Mouse (Mus musculus): ENCODE measurements around the gene Ndufaf2. TPM values are rescaled to one million over a fixed set of nuclear protein-coding genes. Genes with fewer than 3 reads are reported as not detected.
A peak's percentile ranks its signal among the peaks of the same experiment; 100 is the strongest.

The Ndufaf2 gene
- total RNA-seq, 2 experiments from 2014 or later, result 12.1 to 15.9 TPM

DNA sequence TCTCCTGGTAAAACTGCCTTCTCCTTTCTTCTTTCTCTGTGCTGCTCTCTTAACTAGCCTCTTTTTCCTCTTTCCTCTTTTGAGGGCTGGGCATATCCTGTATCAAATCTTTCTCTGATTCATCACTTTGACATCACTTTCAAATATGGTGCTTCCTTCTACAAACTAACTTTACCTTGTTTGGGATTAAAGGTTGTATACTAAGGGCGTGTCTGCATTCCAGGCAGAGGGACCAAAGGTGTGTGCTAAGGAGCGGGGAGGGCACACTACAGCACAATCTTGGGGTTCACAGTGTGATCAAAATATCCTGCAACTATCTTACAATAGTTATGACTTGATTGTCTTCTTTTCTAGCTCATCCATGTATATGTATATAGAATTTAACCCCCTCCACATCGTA is 112.4 kb downstream of the Ndufaf2 start:
- intact Hi-C loops (cut with DNase I; ENCODE audit: low total_unique reads), result loop anchor here (10.0 kb wide), 3 partner anchors 109 to 581 kb away; partner anchors contain the start of genes Ercc8 and Ndufaf2
- DNase-seq, result no peak

DNA sequence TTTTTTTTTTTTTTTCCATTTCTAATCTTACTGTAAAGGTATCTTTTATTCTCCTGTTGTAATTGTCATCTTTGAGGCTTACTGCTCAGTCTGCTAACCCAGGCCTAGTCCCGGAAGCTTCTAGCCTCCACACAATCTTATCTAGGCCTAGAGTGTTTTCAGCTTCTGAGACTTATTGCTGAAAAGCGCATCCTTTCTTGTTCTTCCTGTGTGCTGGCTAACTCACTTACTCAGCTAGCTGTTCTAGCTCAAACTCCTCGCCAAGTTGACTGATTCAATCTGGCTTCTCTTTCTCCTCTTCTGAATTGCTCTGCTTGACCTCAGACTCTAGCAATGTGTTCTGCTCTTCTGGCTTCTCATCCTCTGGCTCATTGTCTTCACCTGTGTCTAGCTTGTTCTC is 112.8 kb downstream of the Ndufaf2 start:
- DNase-seq, result no peak
- intact Hi-C loops (cut with DNase I; ENCODE audit: low total_unique reads), result loop anchor here (10.0 kb wide), 3 partner anchors 109 to 581 kb away; partner anchors contain the start of genes Ercc8 and Ndufaf2

DNA sequence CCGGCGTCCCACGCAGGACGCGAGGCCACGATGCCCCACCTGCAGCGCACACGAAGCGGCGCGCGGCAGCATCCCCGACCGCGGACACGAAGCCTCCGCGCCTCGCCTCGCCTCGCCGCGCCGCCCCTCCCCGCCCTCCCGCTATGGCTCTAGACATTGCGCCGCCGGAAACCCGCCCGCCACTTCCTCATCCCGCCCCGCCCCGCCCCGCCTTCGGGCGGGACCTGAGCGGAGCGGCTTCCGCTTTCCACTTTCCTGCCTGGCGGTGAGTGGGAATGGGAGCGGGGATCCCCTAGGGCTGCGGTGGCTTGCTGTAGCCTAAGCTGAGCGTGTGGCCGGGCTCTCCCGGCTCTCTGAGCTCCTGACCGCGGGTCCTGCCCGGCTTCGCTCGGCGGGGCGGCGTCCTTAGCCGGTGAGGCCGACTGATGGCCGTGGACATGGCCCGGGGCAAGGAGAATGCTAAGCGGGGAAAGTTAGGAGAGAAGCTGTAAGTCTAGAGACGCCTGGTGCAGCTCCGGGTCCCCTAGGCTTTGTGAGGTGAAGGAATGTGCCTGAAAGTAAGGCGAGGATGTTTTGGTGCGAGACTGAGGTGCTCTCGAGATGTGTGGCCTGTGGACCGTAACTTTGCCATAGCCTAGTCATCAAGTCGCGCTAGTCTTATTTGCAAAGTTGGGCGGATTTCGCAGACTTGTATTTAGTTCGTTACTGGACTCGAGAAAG is 114.0 kb downstream of the Ndufaf2 start, which contains the start of gene Smim15:
Gene Smim15 (plus strand): TSS at position 225 of the 720 bp plus-strand sequence.
- intact Hi-C loops (cut with DNase I; ENCODE audit: low total_unique reads), result loop anchor here (10.0 kb wide), 3 partner anchors 110 to 580 kb away; partner anchors contain the start of genes Ercc8 and Ndufaf2

DNA sequence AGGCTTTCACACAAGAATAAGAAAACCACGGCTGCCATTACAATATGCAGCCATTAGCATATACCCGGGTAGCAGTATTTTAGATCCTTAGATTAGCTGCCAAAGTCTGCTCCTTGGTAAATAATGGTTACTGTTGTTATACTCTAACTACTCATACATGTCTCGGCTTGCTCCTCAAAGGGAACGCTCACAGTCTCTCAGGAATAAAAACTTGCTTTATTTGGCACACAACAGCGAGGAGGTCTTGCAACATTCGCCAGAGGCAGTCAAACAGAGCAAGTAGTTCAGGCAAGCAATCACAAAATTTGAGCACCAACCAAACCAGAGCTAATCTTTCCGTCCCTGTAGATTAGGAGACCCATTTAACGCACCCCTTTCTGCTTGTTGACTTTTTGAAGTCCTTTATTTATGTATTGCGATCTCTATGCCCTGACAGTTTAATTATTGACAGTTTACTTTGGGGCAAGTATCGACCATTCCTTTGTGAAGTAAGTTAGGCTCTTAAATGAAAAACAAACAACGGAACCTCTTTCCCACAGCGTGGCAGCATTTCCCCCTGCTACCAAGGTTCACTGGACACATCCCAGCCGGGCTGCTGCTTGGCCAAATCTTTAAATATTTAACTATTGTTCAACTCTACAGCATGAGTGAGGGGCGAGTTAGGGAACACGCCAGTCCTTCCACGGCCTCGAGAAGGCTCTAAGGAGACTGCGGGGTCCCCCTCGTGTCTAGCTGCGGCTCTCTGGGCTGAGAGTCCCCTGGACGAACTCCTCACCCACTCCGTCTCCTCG is 114.8 kb downstream of the Ndufaf2 start:
- intact Hi-C loops (cut with DNase I; ENCODE audit: low total_unique reads), result loop anchor here (10.0 kb wide), 3 partner anchors 111 to 579 kb away; partner anchors contain the start of genes Ercc8 and Ndufaf2
- no peak for DNase-seq

More for the DNA sequence above, 114.0 kb downstream of the Ndufaf2 start, which contains the start of gene Smim15:
- peak; percentile 91 for DNase-seq

DNA sequence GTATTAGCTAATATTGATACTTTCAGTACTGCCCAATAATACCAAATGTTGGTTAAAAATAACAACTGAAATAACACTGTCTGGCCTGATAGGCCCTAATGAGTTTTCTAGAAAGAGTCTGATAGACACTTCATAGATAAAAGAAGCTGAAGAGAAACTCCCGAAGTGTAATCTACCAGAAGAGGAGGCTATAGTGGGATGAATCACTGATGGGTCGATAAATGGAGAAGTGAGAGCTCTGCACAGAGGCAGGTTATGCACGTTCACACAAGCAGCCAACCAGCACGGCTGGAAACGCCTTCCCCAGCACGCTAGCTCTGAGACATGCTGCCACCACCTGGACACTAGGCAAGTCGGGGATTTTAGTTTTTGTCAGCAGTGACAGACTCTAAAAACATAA is 117.1 kb downstream of the Ndufaf2 start:
- intact Hi-C loops (cut with DNase I; ENCODE audit: low total_unique reads), result loop anchor here (10.0 kb wide), 3 partner anchors 113 to 577 kb away; partner anchors contain the start of genes Ercc8 and Ndufaf2
- DNase-seq, result peak; percentile 59

DNA sequence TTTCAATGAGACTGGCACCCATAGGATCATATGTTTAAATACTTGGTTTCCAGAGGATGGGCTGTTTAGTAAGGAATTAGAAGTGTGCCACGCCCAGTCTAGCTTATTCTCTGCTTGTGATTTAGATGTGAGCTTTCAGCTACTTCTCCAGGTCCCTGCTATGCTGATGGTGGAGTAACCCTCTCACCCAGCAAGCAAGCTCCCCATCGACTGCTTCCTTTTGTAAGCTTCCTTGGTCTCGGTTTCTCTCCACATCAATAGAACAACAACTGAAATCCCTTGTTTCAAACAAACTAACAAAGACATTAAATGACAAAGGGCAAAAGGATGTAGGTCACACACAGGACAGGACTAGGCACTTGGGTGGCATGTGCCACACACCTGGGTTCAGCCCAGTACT is 118.0 kb downstream of the Ndufaf2 start:
- DNase-seq, result no peak
- intact Hi-C loops (cut with DNase I; ENCODE audit: low total_unique reads), result loop anchor here (10.0 kb wide), 3 partner anchors 114 to 576 kb away; partner anchors contain the start of genes Ercc8 and Ndufaf2

DNA sequence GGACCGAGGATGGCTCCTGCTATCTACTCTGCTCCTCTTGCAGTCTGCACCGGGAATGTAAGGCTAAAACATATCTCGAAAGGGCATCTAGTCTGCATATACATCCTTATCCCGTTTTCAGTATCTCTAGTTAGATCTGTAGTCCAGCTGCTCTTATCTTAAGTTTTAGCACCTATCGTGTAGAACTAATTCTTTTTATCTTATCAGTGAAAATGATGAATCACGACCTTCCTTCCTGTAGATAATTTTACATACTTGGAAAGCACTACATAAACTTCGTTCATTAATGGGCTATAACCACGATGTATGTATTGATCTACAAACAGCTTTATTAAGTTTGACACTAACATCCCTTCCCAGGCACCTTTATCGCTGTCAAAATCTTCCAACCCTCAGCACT is 118.5 kb downstream of the Ndufaf2 start:
- intact Hi-C loops (cut with DNase I; ENCODE audit: low total_unique reads), result loop anchor here (10.0 kb wide), 3 partner anchors 115 to 575 kb away; partner anchors contain the start of genes Ercc8 and Ndufaf2
- no peak for DNase-seq

DNA sequence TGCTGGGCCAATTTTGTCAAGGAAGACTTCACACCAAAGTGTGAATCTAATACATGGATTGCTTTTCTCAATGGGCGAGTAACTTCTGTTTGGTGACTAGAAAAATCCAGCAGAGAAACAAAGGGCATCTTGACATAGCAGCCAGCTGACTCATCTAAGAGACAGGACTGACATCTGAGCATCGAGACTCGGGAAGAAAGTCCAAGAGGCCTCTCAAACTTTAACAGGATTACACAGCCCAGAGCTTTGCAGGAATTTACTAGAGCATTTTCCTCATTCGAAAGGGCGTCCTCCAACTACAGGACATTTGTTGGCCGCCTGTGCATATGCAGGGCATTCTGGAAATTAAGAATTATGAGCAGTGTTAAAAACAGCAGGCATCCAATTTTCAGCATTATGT is 119.0 kb downstream of the Ndufaf2 start:
- intact Hi-C loops (cut with DNase I; ENCODE audit: low total_unique reads), result no loop called here
- no peak for DNase-seq

DNA sequence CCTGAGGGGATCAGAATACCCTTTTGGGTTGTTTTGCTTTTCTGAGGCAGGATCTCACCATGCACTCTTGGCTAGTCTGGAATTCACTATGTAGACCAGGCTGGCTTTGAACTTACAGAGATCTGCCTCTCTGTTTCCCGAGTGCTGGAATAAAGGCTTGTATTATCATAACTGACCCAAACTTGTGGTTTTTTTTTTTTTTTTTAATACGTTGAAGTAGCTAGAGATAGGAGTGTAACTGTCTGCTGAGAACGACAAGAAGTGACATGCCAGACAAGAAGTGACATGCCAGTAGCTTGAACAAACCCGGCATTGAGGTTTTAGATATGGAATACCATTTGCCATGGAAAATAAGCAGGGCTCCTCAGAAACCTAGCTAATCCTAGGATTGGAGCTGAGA is 125.6 kb downstream of the Ndufaf2 start:
- intact Hi-C loops (cut with DNase I; ENCODE audit: low total_unique reads), result no loop called here
- DNase-seq, result no peak

DNA sequence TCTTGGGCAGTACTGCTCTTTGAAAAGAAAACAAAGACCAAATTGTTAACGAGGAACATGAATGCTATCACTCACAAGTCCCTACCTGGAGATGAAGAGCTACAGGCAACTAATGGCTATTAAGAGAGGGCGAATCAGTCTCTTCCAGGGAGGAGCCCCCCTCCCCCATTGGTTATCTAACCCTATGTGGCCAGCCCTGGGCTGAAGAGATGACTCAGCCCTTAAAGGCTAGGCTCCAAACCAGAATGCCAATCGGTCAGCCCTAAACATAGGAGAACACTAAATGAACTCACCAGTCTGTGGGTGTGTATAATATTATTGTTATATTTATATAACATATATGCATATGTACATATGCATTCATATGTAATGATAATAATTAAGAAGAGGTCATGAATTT is 132.6 kb downstream of the Ndufaf2 start:
- DNase-seq, result no peak
- intact Hi-C loops (cut with DNase I; ENCODE audit: low total_unique reads), result no loop called here

DNA sequence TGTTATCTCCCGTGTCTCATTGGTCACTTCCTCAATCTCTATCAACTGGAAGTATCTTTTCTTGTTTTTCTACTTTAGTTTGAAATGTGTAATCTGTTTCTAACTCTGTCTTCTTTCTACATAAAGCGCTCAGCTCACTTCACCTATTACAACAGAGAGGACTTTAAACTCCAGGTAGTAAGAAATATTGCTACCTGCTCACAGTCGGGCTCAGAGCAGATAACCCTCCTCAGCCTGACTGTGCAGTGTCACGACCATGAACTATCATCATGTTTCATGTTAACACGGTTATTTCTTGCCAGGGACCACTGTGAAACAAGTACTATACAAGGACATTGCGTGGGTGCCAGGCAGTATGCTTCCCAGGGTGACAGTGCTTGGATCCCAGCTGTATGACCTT is 141.1 kb downstream of the Ndufaf2 start:
- no peak for DNase-seq
- intact Hi-C loops (cut with DNase I; ENCODE audit: low total_unique reads), result no loop called here

DNA sequence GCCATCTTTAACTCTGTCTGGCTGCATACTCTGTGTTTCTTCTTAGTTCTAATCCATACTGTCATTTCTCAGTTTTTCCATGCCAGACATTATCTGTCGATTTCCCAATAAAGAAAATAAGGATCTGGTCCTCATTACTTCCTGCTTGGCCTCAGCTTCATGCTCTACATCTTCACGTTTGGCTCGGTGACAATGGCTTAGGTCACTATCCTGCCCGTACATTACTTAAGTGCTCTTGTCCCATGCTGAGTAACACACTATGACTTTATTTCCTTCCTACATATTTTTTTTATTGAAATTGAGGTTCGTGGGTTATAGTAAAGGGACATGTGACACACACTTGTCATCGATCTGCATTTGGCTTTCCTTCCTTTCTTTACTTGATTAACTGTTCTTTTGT is 143.3 kb downstream of the Ndufaf2 start:
- DNase-seq, result no peak
- intact Hi-C loops (cut with DNase I; ENCODE audit: low total_unique reads), result no loop called here

DNA sequence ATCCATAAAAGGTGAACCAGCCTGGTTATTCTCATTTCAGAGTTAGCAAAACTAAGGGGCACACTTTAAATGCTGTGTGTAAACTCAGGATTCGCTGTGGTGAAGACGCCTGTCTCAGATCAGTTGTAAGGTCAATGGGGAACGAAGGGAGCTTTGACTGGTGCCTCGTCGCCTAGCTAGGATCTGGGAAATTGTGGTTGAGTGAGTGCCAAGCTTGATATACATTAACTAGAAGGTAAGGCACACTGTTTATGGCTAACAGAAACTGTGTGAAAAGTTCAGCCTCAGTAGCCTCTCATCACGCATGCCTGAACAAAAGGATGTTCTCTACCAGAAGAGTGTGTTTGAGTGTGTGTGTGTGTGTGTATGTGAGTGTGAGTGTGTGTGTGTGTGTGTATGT is 144.6 kb downstream of the Ndufaf2 start:
- intact Hi-C loops (cut with DNase I; ENCODE audit: low total_unique reads), result no loop called here
- no peak for DNase-seq

DNA sequence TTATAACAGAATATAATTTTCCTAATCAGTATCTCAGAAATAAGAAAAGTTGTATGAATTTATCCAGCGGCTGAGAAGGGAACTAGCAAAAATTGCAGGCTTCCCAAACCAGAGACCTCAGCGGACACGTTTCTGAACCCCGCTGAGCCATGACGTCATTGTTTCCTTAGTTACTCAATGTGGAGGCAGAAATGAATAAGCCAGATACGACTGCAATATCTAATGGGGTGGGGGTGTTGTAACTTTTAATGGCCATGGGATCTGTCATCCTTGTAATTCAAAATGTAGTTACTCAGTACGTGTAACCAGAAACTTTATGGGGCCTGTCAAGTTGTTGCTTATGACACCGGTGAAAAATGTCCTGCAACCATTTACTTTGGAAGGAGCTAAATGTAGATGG is 145.3 kb downstream of the Ndufaf2 start:
- DNase-seq, result no peak
- intact Hi-C loops (cut with DNase I; ENCODE audit: low total_unique reads), result no loop called here

DNA sequence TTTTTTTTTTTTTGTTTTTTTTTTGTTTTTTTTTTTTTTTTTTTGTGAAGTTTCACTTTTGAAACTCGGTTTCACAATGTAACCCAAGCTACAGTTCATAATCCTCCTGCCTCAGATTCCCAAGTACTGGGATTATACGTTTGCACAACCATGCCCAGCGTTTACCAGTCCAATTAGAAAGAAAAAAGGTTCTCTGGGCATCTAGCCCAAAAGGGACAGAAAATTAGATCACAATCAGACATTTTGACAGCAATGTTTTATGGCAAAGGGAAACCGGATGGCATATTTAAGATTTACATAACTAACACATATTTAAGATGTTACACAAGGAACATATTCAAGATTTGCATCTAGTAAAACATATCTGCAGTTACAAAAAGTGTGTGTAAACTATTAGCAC is 150.6 kb downstream of the Ndufaf2 start:
- no peak for DNase-seq
- intact Hi-C loops (cut with DNase I; ENCODE audit: low total_unique reads), result no loop called here

DNA sequence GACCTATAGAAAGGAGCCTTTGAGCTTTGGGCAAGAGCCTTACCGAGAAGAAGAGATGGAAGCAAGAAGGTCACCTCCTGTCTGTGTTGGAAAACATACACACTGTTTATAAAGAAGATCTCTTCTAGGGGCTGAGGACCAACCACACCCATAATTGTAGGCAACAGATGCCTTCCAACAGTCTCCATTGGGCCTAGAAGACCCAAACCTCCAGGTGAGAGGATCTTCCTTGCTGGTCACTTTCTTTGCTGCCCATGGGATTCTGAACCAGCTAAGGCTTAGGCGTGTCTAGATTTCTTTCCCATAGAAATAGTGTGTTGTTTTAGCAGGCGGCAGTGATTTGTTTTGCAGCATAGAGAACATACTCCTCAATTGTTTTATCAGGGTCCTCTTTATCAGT is 162.1 kb downstream of the Ndufaf2 start:
- intact Hi-C loops (cut with DNase I; ENCODE audit: low total_unique reads), result no loop called here
- DNase-seq, result no peak

DNA sequence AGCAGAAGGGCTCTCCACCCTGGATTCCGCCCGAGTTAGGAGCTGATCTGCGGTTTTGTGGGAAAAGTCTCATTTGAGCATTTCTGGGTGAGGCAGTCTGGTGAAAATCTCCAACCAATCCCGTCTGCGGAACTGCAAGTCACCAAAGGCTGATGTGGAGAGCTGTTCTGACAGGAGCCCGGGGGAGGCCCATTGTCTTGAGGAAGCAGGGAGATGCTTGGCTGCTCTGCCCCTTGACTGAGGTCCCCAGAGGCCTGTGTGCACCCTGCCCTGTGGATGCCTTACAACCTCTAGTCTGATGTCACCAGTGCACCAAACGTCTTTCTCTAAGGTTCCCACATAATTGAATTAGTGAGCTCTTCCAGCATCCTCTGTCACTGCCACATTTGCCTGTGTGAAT is 163.2 kb downstream of the Ndufaf2 start:
- intact Hi-C loops (cut with DNase I; ENCODE audit: low total_unique reads), result no loop called here
- no peak for DNase-seq

DNA sequence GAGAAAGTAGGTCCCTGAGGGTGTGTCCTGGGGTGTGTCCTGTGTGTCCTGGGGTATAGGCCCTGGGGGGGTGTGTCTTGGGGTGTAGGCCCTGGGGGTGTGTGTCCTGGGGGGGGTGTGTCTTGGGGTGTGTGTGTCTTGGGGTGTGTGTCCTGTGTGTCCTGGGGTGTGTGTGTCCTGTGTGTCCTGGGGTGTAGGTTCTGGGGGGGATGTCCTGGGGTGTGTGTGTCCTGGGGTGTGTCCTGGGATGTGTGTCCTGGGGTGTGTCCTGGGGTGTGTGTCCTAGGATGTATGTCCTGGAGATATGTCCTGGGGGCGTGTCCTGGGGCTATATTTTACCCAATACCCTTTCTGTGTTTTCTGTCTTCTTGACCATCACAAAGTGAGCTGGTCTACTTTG is 165.8 kb downstream of the Ndufaf2 start:
- intact Hi-C loops (cut with DNase I; ENCODE audit: low total_unique reads), result no loop called here

DNA sequence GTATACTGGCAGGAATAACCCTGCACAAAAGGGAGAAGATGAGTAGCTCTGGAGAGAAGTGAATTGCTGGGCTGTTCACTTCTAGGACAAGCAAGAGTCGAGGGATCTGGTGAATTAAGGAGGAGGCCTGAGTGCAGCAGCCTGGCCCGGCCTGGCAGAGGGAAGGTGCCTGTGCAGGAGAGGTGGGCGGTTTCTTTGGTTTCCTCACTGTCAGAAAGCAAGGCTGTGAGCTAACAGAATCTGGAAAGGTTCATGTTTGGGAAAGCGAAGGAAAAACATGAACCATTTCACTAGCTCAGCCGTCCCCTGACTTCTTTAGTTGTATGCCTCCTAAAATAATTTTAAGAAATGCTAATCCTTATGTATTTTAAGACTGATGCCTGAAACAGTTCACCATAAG is 173.8 kb downstream of the Ndufaf2 start:
- DNase-seq, result no peak

More for the DNA sequence above, 165.8 kb downstream of the Ndufaf2 start:
- DNase-seq, result no peak

DNA sequence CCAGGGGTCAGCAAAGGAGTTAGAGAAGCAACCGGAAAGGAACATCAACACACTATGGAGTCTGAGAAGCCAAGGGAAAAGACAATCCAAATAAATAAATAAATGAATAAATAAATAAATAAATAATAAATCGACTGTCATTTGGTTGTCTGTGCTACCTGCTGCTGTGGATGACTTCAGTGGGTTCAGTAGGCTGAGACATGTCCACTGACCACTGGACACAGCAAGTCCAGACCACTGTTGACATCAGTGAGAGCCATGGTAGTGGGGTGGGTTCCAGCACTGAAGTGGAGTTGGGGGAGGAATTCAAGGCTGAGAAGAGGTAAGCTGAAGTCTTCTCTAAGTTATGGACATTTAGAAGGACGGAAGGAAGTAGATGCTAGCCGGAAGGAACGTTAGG is 174.2 kb downstream of the Ndufaf2 start:
- no peak for DNase-seq
- intact Hi-C loops (cut with DNase I; ENCODE audit: low total_unique reads), result no loop called here

More for the DNA sequence above, 173.8 kb downstream of the Ndufaf2 start:
- intact Hi-C loops (cut with DNase I; ENCODE audit: low total_unique reads), result no loop called here

Measured in gastrocnemius, postnatal 14 days (tissue).